Mouse (Mus musculus): ENCODE measurements around the gene 1700024G13Rik. TPM values are rescaled to one million over a fixed set of nuclear protein-coding genes. Genes with fewer than 3 reads are reported as not detected.

1700024G13Rik gene
- polyA plus RNA-seq, 1 experiment: not detected

DNA sequence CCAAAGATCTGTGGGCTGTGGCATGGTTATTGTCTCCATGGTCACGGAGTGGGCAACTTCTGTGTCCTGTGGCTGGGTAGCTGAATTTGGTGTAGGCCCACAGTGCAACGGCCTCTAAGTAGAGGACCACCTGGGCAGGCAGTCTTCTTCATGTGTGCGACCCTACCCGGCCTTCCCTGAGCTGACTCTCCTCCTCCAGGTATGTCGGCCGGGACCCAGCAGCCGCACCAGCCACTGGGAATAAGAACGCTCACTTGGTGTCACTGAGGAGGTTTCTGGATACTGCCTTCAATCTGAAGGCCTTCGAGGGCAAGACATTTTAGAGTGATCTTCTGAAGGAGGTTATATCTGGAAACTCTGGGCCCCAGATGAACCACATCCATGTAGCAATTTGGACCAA, 40.9 kb downstream of the 1700024G13Rik start:
- no peaks in the 10 kb centered on the region for H3K27me3 ChIP-seq (replicated peaks; ENCODE audit: control insufficient read depth, insufficient read depth, low read length)
- no peaks in the 10 kb centered on the region for H3K4me1 ChIP-seq (ENCODE audit: control insufficient read depth, insufficient read depth, low read length)
- H3K27ac ChIP-seq (ENCODE audit: insufficient read depth, low read depth, low read length): no peak overlapping the region
- H3K36me3 ChIP-seq (ENCODE audit: control insufficient read depth, insufficient read depth, low read length): no peaks in the 10 kb centered on the region
- DNase-seq: no peak
- no peak for TF ChIP-seq CTCF (conservative IDR thresholded peaks at IDR 0.05; ENCODE audit: insufficient read depth, insufficient read length, low read depth, low read length)
- TF ChIP-seq POLR2A (IDR thresholded peaks at IDR 0.05; ENCODE audit: low read depth, low read length): no peak
- H3K4me3 ChIP-seq (ENCODE audit: insufficient read depth, low read depth, low read length): no peak overlapping the region
- whole genome bisulfite sequencing: 91% methylated on average over 9 of the region's 9 CpGs

- TF ChIP-seq POLR2A (IDR thresholded peaks at IDR 0.05; ENCODE audit: low read depth, low read length) (no peak), CTCF (conservative IDR thresholded peaks at IDR 0.05; ENCODE audit: insufficient read depth, insufficient read length, low read depth, low read length) (no peak)
- no peaks in the 10 kb centered on the region for H3K36me3 ChIP-seq (ENCODE audit: control insufficient read depth, insufficient read depth, low read length)
- H3K4me1 ChIP-seq (ENCODE audit: control insufficient read depth, insufficient read depth, low read length): no peaks in the 10 kb centered on the region
- H3K27ac ChIP-seq (ENCODE audit: insufficient read depth, low read depth, low read length): no peak overlapping the region
- DNase-seq: no peak
- H3K4me3 ChIP-seq (ENCODE audit: insufficient read depth, low read depth, low read length): no peak overlapping the region
- no peaks in the 10 kb centered on the region for H3K27me3 ChIP-seq (replicated peaks; ENCODE audit: control insufficient read depth, insufficient read depth, low read length)
- WGBS: 74% methylated on average over 10 of the region's 10 CpGs
Measured at GRCm38 (mm10) chr14:32344694-32345093, 43.5 kb downstream of the 1700024G13Rik start.

GRCm38 (mm10) chr14:32344176-32344575, 44.0 kb downstream of the 1700024G13Rik start:
- Histone ChIP-seq H3K4me3 (ENCODE audit: insufficient read depth, low read depth, low read length) (no peak overlapping the region), H3K36me3 (ENCODE audit: control insufficient read depth, insufficient read depth, low read length) (no peaks in the 10 kb centered on the region)
- WGBS: 92% methylated on average over 7 of the region's 7 CpGs

DNA sequence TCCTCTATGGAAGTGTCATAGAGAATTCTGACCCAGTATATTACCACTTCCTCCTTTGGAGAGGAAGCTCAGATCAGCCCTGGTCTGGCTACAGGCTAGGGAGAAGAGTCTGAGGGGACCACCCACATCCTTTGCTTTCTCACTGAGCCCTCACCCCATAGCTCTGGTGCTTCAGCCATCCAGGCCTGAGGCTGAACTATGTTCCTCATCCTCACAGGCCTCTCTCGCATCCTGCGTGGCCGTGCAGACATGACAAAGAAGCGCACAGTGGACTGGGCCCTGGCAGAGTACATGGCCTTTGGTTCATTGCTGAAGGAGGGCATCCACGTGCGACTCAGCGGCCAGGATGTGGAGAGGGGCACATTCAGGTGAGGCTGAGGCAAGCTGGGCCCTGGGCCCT, 46.4 kb downstream of the 1700024G13Rik start:
- Histone ChIP-seq H3K27me3 (replicated peaks; ENCODE audit: control insufficient read depth, insufficient read depth, low read length) (no peaks in the 10 kb centered on the region), H3K36me3 (ENCODE audit: control insufficient read depth, insufficient read depth, low read length) (no peaks in the 10 kb centered on the region), H3K4me3 (ENCODE audit: insufficient read depth, low read depth, low read length) (no peak overlapping the region), H3K27ac (ENCODE audit: insufficient read depth, low read depth, low read length) (no peak overlapping the region), H3K4me1 (ENCODE audit: control insufficient read depth, insufficient read depth, low read length) (no peaks in the 10 kb centered on the region)
- DNase-seq: no peak
- 94% methylated on average over 7 of the region's 7 CpGs for WGBS
- no peak for TF ChIP-seq CTCF (conservative IDR thresholded peaks at IDR 0.05; ENCODE audit: insufficient read depth, insufficient read length, low read depth, low read length)
- no peak for TF ChIP-seq POLR2A (IDR thresholded peaks at IDR 0.05; ENCODE audit: low read depth, low read length)

More at GRCm38 (mm10) chr14:32344176-32344575, 44.0 kb downstream of the 1700024G13Rik start:
- TF ChIP-seq CTCF (conservative IDR thresholded peaks at IDR 0.05; ENCODE audit: insufficient read depth, insufficient read length, low read depth, low read length) (no peak), POLR2A (IDR thresholded peaks at IDR 0.05; ENCODE audit: low read depth, low read length) (no peak)
- DNase-seq: no peak
- Histone ChIP-seq H3K27ac (ENCODE audit: insufficient read depth, low read depth, low read length) (no peak overlapping the region), H3K27me3 (replicated peaks; ENCODE audit: control insufficient read depth, insufficient read depth, low read length) (no peaks in the 10 kb centered on the region), H3K4me1 (ENCODE audit: control insufficient read depth, insufficient read depth, low read length) (no peaks in the 10 kb centered on the region)

DNA sequence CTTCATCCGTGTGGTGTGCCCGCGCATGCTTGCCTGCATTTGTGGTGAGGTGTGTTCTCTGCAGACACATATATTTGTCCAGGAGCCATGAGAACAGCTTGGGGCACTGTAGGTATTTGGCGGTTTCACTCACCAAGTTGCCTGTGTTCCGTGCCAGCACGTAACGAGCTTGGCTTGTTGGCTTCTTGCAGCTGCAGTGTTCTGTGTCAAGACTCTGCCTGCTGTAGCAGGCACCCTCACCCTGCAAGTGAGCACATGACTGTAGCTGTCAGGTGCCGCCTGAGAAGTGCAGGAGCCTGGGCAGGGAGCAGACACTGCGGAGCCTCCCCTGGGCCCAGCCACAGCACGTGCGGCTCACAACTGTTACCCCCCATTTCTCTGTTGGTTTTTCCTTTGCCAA, 51.6 kb downstream of the 1700024G13Rik start:
- H3K36me3 ChIP-seq (ENCODE audit: control insufficient read depth, insufficient read depth, low read length): no peaks in the 10 kb centered on the region
- H3K4me3 ChIP-seq (ENCODE audit: insufficient read depth, low read depth, low read length): no peak overlapping the region
- H3K4me1 ChIP-seq (ENCODE audit: control insufficient read depth, insufficient read depth, low read length): no peaks in the 10 kb centered on the region
- no peak overlapping the region for H3K27ac ChIP-seq (ENCODE audit: insufficient read depth, low read depth, low read length)
- TF ChIP-seq CTCF (conservative IDR thresholded peaks at IDR 0.05; ENCODE audit: insufficient read depth, insufficient read length, low read depth, low read length) (no peak), POLR2A (IDR thresholded peaks at IDR 0.05; ENCODE audit: low read depth, low read length) (no peak)
- 86% methylated on average over 11 of the region's 11 CpGs for WGBS
- H3K27me3 ChIP-seq (replicated peaks; ENCODE audit: control insufficient read depth, insufficient read depth, low read length): no peaks in the 10 kb centered on the region
- no peak for DNase-seq

DNA sequence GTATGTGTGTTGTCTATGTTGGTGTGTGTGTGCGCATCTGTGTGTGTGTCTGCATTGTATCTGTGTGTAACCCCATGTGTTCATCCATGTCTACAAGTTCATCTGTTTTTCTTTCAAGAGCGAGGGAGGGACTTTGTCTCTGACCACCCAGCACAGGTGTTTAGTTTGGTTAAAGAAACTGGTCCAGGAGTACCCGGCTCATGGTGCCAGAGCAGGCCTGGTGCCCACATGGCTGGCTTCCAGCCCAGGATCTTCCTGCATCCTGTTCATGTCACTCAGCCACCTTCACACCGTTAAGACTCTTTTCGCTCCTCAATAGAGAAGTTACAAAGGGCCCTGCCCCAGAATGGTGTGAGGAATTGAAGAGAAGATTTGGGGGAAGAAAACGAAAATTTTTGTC, 52.2 kb downstream of the 1700024G13Rik start:
- DNase-seq: no peak
- Histone ChIP-seq H3K36me3 (ENCODE audit: control insufficient read depth, insufficient read depth, low read length) (no peaks in the 10 kb centered on the region), H3K27ac (ENCODE audit: insufficient read depth, low read depth, low read length) (no peak overlapping the region), H3K4me3 (ENCODE audit: insufficient read depth, low read depth, low read length) (no peak overlapping the region), H3K4me1 (ENCODE audit: control insufficient read depth, insufficient read depth, low read length) (no peaks in the 10 kb centered on the region), H3K27me3 (replicated peaks; ENCODE audit: control insufficient read depth, insufficient read depth, low read length) (no peaks in the 10 kb centered on the region)
- WGBS: 72% methylated on average over 6 of the region's 6 CpGs
- TF ChIP-seq POLR2A (IDR thresholded peaks at IDR 0.05; ENCODE audit: low read depth, low read length) (no peak), CTCF (conservative IDR thresholded peaks at IDR 0.05; ENCODE audit: insufficient read depth, insufficient read length, low read depth, low read length) (no peak)

DNA sequence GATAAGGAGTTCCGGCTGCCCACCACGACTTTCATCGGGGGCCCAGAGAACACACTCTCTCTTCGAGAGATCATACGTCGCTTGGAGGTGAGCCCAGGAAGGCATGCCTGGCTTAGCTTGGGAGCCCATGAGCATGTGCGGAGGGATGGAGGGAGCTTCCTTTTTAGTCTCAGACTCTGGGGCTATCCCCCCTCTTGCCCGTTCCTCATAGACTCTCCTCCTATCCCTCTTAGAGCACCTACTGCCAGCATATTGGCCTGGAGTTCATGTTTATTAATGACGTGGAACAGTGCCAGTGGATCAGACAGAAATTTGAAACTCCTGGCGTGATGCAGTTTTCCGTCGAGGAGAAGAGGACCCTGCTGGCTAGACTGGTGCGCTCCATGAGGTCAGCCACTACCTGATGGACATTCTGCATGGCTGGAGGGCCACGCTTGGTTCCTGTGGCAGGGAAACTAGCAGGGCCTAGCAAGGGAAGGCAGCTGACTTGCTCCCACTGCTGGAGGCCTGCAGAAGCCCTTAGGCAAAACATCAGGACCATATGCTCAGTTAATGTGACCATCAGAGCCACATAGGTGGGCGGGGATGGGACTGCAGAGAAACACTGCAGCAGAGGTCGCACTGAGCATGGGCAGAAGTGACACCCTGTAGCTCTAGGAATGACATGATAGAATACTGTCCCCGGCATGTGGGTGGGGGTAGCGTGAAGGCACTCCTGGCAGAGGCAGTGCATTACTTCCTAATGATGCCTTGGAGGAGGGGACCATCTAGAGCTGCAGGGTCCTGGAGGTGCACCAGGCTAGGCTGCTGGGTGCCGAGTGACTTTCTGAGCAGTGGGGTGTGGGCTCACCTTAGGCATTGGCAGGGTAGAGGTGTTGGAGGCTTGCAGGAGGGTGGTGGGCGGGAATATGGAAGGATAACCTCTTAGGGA, 55.4 kb downstream of the 1700024G13Rik start:
- WGBS: 77% methylated on average over 20 of the region's 20 CpGs

More for the DNA sequence above, 55.4 kb downstream of the 1700024G13Rik start:
- no peak for DNase-seq
- no peaks in the 10 kb centered on the region for H3K4me1 ChIP-seq (ENCODE audit: control insufficient read depth, insufficient read depth, low read length)
- no peaks in the 10 kb centered on the region for H3K27me3 ChIP-seq (replicated peaks; ENCODE audit: control insufficient read depth, insufficient read depth, low read length)
- no peak overlapping the region for H3K4me3 ChIP-seq (ENCODE audit: insufficient read depth, low read depth, low read length)
- TF ChIP-seq POLR2A (IDR thresholded peaks at IDR 0.05; ENCODE audit: low read depth, low read length): no peak
- no peak for TF ChIP-seq CTCF (conservative IDR thresholded peaks at IDR 0.05; ENCODE audit: insufficient read depth, insufficient read length, low read depth, low read length)
- H3K27ac ChIP-seq (ENCODE audit: insufficient read depth, low read depth, low read length): no peak overlapping the region
- H3K36me3 ChIP-seq (ENCODE audit: control insufficient read depth, insufficient read depth, low read length): no peaks in the 10 kb centered on the region
